Mouse (Mus musculus) B cell, adult 2 months (primary cell): ENCODE results near the gene Sds.

Experiments
- DNase-seq, 2 experiments: peaks; one replicate each; pipeline ENCODE4 v3.0.0; 2022

The Sds gene

DNA sequence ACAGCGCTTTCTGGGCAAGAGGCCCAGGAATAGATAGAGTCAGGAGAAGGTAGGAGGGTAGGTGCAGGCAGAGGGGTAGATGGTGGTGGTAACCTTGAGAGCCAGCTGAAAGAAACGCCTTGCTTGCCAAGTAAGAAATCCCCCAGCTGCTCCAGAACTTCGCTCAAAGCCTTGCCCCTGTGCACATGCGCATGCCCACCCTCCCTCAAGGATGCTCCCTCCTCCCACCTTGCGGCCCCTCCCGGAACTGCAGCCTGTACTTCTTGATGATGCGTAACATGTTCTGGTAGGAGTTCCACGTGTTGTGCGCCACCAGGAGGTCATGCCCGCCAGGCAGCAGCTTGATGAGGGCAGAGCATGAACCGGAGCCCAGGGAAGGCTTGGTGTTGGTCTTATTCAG, 16.1 kb downstream of the Sds start:
- DNase-seq: no peak

DNA sequence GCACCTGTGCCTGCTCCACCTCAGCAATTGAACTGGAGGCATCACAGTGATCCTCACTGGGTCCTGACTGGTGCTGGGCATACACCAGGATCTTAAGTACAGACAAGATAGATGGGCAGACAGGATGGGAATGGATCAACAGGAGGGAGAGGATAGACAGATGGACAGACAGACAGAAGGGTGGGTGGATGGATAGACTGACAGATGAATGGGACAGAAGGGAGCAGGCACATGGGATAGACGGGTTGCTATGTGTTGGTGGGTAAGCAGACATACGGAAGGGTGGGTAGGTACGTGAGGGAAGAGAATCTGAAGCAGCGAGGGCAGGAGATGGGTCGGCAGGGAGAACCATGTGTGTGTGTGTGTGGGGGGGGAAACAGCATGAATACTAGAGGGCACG, 17.1 kb downstream of the Sds start:
- no peak for DNase-seq

DNA sequence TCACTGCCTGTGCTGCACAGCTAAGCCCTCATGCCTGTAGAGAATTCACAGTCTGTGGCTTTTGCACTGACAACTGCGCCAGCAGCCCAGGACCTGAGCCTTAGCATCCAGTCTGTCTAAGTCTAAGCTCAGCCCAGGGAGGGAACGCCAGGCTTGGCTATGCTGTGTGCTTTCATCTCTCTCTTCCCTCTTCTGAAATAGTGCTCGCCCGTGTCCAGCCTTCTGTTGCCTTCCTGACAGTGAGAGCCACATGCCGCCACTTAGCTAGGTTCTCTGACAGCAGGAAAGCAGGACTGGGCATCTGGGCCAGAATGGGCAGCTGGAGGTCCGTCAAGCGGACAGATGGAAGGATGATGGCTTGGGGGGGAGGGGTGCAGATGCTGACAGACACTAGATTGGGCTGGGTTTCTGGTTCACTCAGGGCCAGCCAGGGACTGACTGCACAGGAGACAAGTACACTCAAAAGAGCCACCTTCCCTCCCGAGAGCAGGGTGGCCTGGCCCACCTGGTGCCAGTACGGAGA, 17.6 kb downstream of the Sds start:
- DNase-seq: no peak

DNA sequence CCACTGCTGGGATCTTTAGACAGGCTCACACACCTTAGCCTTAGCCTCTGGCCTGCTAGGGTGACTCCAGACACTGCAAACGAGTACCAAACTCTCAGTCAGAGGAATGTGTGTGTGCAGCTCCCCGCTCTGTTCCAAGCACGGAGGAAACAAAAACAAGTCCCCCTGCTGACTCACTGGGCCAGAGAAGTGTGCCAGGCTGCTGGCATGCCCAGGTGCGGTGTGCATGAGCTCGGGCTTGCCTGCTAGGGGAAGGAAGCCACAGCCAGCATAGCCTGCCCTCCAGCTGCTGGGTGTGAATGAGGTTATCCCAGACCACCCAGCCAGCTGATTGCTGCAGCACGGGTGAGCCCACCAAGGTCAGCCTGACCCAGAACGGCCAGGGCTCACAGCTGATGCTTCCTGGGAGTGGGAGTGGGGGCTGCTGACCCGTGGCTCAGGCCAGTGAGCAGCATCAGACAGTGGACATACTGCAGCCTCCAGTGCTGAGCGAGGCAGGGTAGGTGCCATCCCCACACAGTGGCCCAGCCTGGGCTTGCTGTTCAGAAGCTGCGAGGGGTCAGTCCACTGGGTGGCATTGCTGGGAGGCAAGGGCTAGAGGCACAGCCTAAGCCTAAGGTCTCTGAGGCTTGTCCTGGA, 18.9 kb downstream of the Sds start:
- DNase-seq: no peak

DNA sequence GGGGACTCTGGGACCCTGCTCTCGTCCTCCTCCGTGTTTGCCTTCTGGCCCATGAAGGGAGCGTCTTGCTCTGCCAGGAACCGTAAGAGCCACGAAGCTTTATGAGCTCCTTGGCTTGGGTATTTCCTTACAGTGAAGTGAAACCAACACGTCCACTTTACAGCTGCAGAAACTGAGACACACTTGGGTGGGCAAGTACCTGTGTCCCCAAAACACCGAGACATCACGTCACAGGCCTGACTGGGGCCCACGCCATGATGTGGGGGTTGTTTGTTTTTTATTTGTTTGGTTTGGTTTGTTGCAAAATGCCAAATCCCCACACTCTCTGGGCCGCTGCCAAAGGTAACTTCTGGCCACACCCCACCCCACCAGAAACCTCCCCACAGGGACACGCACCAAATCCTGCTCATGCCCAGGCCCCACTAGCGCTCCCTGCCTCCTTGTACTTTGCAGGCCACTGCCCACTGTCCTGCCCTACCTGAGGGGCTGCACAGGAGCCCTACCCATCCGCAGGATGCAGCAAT, 19.4 kb downstream of the Sds start:
- DNase-seq: peak; percentile 28 to 36

DNA sequence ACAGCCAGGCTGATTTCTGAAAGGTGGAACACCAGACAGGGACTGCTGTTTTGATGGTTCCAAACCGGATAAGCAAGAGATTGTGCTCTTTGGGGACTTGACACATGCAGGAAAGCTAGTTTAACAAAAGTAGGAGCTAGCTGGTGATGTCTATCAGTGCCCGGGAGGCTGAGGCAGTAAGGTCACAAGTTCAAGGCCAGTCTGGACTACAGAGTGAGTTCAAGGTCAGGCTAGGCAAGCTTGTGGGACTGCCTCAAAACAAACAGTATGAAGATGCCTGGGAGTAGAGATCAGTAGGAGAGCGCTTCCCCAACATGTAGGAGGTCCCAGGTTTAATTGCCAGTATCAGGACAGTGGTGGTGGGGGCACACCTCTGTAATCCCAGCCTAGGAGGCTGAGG, 20.7 kb downstream of the Sds start:
- DNase-seq: no peak

DNA sequence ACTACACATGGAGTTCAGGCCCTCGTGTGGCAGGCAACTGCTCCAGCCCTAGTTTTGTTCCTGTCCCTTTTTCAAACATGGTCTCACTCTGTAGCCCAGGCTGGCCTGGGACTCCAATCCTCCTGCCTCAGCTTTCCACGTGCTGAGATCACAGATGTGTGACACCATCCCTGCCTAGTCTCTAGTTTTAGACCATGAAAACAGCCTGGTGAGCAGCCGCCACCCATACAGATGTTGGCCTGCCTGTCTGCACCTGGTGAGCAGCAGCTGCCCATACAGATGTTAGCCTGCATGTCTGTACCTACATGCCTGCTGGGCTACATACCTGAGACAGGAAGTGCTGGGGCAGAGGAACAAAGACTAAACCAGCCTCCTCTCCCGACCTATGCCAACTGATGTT, 22.9 kb downstream of the Sds start:
- no peak for DNase-seq

DNA sequence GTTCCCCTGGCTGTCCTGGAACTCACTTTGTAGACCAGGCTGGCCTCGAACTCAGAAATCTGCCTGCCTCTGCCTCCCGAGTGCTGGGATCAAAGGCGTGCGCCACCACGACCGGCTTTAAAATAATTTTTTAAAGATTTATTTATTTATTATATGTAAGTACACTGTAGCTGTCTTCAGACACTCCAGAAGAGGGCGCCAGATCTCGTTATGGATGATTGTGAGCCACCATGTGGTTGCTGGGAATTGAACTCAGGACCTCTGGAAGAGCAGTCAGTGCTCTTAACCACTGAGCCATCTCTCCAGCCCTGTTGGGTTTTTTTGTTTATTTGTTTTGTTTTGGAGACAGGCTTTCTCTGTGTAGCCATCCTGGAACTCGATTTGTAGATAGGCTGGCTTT, 24.3 kb downstream of the Sds start:
- DNase-seq: peak; percentile 46 to 51

DNA sequence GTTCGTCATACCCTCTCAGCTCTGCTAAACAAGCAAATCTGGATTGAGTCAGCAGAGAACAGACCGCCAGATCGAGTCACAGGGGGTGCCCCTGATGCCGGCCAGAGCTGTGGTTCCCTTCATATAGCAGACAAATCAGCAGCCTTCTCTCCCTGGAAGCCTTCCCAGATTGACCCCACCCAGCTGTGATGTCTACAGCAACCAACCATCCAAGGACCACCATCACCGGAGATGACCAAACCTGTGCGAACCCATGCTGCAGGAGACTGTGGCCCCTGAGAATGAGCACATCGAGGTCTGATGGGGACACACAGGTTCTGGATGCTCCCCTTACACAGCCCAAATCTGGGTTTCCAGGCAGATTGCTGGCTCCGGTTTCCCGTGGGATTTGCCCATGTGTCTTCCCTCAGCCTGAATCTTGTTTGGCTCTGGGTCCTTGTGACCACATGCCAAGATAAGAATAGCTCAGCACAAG, 25.9 kb downstream of the Sds start:
- DNase-seq: no peak

DNA sequence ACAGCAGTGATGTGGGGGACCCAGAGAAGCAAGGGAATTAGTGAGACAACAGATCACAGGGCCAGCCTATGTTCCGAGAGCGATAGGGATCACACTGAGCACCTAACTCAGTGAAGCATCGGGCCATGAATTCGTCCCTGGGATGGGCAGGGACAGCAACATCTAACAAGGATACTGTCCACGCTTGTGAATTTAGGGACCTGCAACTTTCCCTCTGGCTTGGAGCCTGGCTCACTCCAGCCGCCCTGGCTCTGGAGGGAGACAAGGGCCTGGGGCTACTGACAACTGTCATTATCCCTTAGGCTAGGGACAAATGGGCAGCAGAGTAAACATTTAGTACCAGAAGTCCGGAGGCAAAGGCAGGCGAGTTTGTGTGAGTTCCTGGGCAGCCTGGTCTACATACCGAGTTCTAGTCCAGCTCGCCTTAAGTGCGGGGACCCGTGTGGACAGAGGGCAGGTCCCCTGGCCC, 26.4 kb downstream of the Sds start:
- DNase-seq: no peak

DNA sequence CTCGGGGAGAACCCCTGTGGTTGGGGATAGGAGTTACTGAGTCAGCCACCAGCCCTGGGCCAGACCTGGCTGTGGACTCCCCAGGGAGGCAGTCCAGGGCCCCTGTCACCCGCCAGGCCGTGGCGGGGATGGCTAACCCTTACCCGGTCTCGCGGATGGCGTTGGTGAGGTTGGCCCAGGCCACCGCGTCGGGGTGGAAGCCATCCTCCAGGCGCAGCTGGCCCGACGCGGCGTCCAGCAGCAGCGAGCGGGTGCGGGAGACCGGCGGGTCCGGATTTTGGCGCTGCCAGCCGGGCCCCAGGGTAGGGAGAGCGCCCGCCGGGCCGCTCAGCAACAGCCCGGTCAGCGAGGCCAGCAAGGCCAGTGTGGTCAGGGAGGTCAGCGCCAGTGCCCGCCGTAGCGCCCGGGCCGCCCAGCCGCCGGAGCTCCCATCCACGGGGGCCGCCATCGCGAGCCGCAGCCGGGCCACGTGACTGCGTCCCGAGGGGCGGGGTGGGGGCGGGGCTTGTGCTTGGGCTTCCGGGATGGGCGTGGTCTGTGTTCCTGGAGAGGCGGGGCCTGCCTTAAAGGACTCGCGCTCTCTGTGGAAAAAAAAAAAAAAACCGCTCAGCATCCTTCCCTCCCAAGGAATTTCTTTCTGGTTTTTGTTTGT, 26.9 kb downstream of the Sds start, which contains the start of gene Plbd2:
Gene Plbd2 (minus strand): TSS at position 482 of the 652 bp plus-strand sequence.
- DNase-seq: peak; percentile 82 to 83

DNA sequence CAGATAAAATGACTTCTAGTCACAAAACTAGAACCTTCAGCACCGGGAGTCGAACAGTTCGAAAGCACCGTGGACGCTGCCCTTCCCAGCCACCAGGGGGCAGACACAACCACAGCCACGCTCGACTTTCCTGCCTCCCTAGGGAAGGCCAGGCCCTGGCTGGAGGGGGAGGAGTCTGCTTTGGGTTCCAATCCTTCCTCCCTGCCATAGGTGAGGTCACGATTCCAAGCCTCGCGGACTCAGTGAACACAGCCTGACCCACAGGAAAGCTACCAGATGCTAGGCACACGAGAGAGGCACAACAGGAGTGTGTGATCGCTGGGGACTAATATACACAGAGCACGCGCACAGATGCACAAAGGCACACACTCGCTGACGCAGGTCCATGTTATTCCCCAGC, 29.0 kb downstream of the Sds start:
- DNase-seq: peak; percentile 72 to 78

DNA sequence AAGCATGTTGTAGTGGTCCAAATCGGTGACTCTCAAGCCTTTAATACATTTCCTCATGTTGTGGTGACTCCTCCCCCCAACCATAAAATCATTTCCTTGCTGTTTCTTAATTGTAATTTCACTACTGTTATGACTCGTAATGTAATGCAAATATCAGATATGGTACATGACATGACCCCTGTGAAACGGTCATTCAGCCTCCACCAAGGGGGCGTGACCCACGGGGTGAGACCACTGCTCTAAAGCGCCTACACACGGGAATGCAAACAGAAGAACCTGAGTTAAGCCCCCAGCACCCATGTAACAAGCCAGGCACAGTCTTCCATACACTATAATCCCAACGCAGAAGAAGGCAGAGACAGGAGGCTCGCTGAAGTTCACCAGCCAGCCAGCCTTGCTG, 29.5 kb downstream of the Sds start:
- DNase-seq: no peak

DNA sequence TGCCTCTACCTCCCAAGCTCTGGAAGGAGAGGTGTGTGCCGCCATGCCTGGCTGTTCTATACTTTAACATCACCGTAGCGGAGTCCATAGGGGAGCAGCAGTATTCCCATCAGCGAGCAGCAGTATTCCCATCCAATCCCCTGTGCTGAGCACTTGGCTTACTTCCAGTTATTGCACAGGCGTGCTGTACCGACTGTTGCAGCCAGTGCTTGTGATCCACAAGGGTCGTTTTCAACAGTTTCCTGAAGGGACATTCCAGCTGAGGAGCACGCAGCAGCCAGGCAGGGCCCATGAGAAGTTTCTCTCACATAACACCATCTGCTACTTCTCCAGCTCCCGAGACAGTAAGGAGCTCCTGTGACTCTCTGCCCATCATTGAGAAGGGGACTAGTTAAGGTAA, 30.2 kb downstream of the Sds start:
- no peak for DNase-seq

DNA sequence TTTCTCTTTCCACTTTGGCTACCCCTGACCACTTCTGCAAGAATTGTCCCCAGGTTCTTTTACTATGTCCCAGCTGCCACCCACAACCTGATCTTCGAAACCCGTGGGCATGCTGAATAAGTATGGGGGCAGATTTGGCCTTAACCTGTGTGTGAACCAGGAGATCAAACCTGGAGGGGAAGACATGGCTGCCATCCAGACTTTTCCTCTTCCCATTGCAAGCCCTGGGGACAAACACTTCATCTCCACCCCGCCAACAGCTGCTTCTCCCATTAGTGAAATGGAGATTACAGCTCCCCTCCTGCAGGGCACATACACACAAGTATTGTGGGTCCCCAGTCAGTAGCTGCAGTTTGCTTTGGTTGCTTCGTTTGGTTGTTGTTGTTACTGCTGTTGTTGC, 31.0 kb downstream of the Sds start:
- no peak for DNase-seq

DNA sequence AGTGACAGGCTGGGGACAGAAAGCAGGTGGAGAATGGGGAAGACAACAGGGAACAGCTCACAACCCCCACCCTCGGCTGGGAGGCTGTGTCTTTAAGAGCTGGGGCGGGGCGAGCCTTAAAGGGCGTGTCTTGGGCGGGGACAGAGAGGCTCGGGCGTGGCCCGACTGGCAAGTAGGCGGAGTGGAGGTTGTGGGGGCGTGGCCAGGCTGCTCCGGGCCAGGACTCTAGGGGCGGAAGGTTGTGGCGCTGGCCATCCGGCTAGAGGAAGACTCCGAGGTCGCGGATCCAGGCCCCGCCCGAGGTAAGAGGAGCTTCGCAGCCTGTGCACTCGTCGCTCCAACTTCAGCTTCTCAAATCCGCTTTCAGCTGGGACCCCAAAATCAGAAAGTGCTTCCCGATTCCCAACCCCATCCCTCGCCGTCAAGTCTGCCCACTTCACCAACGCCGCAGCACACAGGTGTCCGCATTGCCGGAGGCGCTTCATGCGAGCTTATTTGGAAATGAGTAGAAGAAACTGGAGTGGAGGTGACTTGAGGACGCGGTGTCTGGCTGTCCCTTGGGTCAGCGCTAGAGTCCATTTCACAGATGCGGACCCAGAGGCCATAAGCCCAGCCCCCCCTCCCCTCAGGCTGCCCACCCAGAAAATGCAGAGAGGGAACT, 34.8 kb downstream of the Sds start, which contains the start of gene Slc8b1:
Gene Slc8b1 (plus strand): TSS at position 187 of the 661 bp plus-strand sequence.
- DNase-seq: peak; percentile 99

DNA sequence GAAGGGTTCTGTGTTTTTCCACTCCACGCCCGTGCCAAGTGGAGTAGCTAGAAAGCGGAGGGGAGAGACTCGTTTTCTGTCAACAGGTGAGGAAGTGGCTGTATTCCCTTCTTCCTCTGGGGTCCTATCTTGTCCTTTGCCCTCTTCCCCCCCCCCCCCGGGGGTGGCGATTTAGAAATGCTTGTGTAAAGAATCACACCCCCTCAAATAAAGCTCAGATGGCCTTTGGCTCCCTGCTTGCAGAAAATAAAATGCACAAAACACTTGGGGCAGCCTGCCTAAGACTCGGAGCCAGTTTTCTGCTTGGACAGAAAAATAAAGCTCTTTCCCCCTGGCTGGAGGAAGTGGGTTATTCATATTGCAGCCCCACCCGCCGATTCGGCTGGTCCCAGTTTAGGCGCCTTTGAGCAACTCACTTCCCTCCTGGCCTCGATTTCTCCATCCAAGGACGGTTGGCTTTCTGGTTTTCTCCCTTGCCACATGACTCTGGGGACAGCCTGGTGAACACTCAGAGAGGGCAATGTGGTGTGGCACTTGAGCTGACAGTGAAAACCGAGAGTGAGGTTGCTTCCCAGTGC, 35.4 kb downstream of the Sds start:
- DNase-seq: peak in 1 of 2 experiments; percentile 20

DNA sequence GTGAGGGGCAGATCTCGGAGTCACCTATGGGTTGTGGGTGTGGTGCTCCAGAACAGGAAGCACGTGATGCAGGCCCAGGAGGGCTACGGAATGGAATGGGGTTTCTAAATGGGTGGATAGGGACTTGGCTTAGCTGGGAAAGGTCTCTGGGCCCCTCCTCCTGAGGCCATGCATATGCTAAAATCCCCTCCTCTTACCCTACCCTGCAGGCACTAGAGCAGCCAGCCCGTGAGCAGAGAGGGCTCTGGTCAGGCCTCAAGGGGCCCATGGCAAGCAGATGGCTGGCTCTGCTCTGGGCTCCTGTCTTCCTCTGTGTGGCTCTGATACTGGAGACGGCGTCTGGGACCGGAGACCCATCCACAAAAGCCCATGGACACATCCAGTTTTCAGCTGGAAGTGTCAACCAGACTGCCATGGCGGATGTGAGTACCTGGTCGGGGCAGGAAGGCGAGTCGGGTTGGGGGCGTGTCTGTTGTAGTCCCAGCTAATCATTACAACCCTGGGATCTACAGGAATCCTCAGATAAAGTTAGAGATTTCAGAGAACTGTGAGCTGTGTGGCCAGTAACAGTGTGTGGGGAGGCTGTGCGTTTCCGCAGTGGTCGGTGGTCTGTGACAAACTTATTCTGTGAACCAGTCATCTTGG, 36.7 kb downstream of the Sds start:
- DNase-seq: no peak

DNA sequence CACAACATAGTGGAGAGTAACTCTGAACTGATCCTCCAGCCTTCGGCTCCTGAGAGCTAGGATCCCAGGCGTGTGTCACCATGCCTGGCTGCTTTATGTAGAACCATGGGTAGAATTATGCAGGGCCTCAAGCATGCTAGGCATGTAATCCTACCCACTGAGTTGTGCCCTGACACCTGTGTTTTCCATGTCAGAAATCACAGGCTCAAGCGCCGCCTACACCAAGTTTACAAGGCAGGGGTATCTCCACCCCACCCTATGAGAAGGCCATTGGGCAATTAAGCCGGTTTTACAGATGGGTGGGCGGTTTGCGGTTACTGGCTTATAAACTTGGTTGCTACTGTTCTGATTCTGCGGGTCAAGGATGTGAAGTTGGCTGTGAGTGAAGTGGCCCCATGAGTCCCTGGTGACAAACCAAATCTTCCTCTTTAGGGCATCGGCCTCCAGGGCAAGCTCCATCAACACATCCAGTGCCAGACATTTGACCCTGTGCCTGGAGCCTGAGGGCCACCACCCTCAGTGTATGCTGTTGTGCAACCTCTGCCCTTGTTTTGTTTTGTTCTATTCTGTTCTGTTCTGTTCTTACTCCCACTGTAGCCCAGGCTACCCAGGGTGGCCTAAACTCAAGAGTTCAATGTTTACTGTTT, 37.8 kb downstream of the Sds start:
- no peak for DNase-seq

DNA sequence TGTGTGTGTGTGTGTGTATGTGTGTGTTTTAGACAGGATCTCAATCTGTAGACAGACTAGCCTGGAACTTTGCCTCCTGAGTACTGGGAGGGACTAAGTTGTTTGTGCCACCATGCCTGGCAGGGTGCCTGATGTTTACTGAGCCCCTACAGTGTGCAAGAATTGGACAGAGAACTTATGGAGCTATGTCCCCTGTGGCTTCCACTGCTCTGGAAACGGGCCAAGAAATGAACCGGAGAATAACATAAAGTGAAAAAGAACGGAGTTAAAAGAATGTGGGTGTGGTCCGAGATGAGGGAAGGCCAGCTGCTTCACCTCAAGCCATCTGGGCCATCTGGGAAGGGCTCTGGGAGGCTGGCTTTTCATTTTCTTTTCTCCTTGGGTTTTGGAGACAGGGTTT, 38.4 kb downstream of the Sds start:
- DNase-seq: no peak

DNA sequence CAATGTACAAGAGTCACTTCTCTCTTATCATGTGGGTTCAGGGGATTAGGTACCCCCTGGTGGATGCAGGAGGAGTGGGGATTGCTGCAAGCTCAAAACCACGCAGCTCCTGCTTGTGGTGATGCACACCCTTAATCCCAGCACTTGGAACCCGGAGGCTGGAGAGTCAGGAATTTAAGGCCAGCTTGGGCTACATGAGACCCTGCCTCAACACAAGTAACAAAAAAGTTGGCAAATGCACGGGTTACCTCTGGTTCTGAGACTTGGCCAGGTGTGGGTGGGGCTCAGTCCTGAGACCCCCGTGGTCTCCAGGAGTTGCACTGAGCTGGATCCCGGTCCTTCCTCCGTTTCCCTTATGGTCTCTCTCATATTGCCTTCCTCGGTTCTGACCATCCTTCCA, 39.1 kb downstream of the Sds start:
- no peak for DNase-seq
